Mouse (Mus musculus): Measurements from ENCODE around the gene Ppm1l.
"Not testable (repeated sequence)": the region's sequence is repeated elsewhere in the genome, so short reads cannot be mapped to it uniquely, and the experiment has no call there.

Ppm1l gene

DNA sequence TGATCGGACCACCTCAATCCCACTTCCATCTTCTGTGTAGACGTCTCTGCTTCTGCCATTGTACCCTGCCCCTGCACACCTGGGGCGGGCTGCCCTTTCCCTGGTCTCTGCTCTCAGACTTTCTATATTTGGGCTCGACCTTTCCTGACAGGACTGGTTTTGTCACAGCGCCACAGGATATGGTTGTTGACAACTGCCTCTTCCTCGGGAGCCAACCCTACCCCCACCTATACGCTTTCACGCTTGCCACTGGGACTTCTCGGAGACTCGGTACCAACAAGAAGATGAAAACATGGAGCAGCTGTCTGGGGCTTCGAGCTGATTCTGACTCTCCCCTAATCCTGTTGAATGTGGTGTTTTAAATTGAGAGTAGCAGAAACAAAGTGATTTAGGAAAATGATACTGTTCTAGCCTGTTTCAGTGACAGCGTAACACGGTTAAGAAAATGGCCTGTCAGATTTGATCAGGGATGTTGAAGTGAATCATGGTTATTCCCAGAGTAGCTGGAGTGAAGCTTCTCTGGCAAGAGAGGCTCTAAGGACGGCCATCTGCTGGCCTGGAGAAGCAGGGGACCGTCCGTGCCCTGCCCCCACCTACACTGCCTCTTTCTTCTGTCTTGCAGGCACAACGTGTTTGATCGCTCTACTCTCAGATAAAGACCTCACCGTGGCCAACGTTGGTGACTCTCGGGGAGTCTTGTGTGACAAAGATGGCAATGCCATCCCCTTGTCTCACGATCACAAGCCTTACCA lies 232.2 kb downstream of the Ppm1l start:
- no peak for DNase-seq

DNA sequence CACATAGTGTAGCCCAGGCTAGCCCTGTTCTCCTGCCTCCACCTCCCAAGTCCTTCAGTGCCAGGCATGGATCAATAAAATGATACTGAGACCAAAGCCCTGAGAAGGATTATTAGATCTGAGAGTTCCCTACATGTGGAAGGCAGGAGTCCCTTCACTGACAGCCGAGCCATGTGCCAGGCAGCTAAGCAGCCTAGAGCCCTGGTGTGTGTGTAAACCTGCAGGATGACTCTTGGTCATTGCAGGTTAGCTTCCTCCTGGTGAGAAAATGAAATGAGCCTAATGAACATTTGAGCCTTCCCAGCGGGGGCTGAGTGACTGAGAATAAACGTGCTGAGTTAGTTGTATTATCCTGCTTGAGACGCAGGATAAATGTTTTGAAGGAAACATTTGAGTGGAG lies 232.9 kb downstream of the Ppm1l start:
- DNase-seq = no peak

DNA sequence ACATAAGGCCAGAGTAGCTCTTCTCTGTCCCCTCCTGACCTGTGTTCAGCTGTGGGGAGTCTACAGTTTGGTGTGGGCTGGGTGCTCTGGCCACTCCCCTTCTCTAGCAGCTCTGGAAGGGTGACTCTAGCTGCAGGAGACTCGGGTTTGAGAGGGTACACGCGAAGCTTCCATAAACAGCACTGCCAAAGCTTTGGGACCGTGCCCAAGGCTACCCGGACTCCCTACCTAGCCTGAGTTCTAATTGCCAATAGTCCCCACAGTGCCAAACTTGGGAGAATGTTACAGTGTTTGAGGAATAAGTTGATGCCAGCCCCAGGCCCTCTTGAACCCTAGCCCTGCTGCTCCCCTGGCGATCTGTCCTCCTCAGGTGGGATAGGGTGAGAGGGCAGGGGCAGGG lies 238.8 kb downstream of the Ppm1l start:
- DNase-seq = no peak

DNA sequence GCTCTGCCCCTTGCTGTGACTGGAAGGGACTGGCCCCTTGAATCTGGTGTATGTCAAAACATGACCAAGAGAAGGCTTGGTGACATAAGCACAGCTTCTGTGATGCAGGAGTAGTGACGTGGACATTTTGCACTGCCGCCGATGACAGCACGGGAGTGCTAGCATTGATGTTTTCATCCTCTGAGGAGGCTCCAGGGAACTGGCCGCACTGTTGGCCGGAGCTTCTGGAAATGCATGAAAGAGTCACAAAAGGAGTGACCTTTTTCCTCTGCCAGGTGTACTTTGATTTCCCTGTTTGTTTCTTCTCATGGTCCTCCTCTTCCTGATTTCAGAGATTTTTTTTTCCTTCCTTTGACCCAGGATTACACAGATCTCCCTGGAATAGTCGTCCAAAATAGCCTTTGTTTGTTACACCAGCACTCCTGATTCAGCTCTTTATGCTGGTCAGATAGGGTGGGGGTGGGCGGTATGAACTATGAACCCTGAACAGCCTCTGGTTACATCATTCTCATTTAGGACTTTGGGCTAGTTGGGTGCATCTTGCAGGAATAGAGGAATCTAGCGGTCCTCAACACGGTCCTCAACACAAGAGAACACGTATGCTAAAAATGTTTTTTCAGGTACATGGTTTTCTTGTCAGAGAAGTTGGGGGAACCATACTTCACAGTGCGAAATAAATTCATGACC lies 239.6 kb downstream of the Ppm1l start:
- DNase-seq = peak; percentile 60

DNA sequence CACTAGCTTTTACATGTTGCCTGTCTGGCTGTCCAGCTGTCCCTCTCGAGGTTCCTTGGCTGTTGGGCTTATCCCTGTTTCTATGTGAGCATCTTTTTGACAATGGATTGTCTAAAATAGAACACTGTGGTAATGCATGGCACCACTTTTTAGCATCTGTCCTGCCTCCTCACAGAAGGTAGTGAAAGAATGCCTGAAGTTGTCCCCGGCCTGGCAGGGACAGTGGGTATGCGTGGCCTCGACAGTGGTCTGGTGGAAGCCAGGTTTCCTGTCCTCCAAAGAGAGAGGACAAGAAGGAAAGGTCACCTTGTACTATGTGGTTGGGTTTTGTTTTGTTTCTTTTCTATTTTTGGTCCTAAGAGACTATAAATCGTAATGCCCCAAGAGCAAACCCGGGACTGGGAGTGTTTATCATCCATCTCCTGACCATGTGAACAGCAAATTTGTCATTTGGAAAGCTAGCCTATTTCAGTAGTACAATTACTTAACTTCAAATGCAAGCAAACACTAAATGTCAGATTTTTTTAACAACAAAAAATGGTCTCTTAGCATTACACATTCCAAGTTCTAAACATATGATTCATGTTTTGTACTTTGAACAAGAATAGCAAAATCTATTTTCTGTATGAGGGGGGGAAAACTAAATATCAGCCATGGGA lies 242.8 kb downstream of the Ppm1l start:
- no peak for DNase-seq

DNA sequence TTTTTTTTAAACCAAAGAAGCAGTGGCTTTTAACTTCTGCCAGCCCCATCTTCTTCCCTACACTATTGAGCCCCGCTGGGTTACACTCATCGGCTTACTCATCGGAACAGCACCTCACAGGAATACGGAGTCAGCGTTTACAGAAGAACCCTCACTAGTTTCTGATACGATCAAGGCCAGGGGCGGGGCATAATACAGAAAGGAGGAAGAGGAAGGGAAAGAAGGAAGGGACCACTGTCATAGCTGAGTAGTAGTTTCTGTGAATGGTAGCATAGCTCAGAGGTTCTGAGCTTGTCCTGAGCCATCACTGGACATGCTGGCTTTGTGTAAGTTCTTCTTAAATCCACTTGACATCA lies 243.3 kb downstream of the Ppm1l start:
- no peak for DNase-seq

DNA sequence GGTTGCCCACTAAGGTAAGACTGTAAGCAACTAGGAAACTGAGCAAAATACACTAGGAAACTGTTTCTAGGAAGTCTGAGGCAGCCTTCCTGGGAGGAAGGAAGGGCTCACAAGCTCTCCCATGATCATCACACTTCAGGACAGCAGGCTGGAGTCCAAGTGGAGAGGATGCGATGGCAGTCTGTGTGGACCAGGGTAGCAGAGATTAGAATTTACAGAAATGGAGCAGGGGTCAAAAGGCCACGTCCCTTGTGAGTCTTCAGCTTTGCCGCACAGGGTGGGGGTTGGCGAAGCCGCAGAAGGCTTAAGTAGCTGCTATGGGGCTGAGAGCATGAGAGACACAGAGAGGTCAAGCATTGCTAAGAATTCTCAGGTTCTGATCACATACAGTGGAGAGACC lies 245.0 kb downstream of the Ppm1l start:
- peak; percentile 41 for DNase-seq

DNA sequence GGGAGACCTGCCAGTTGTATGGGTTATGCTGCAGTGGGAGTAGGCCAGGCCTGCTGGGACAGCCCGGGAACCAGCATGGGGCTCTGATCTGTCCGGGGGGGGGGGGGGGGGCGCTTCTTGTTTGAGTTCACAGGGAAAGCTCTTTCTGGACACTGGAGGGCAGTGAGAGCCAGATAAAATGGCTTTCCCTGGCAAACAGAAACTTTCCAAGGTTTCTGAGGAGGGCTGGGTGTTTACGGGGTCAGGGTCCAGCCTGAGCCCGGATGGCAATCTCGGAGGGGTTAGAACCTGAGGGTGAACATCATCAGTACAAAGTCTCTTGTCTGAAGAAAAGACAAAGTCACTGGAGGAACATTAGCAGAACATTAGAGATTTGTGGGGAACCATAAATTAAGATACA lies 246.7 kb downstream of the Ppm1l start:
- DNase-seq = no peak

DNA sequence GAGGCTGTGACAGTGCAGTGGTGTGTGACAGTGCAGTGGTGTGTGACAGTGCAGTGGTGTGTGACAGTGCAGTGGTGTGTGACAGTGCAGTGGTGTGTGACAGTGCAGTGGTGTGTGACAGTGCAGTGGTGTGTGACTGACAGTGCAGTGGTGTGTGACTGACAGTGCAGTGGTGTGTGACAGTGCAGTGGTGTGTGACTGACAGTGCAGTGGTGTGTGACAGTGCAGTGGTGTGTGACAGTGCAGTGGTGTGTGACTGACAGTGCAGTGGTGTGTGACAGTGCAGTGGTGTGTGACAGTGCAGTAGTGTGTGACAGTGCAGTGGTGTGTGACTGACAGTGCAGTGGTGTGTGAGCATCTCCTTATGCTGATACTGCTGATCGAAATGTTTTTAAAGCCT lies 248.9 kb downstream of the Ppm1l start:
- not testable (repeated sequence) for DNase-seq

DNA sequence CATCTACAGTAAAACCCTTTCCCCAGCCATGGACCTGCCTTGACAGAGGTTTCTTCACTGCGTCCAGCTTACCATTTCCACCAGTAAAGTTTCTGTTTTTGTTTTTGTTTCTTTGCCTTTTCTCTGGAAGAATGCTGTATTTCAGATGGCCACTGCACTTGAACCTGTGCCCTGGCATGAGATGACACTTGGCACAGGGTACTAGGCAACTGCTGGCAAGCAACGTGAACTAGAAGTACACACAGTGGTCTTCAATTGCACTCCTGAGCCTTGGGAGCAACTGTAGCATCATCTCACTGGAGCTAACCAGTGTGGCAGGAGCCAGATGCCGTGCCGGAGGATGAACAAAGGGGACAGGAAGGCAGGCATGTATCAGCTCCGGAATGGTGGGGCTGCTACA lies 255.9 kb downstream of the Ppm1l start:
- DNase-seq = no peak

DNA sequence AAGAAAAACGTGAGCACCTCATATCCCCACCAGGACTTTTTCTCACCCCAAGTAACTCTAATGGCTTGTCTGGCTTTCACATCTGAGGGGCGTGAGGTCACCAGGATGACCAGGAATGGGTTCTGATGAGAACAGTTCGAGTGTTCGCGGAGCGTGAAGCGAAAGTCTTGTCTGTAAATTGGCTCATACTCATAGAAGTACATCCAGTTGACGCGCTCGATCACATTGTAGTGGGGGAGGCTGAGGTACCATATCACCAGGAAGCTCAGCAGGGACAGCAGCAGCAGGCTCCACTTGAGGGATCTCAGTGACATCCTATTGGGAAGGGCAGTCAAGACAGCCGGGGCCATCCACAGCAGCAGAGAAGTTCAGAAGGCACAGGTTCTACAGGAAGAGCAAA lies 258.9 kb downstream of the Ppm1l start:
- DNase-seq = no peak

DNA sequence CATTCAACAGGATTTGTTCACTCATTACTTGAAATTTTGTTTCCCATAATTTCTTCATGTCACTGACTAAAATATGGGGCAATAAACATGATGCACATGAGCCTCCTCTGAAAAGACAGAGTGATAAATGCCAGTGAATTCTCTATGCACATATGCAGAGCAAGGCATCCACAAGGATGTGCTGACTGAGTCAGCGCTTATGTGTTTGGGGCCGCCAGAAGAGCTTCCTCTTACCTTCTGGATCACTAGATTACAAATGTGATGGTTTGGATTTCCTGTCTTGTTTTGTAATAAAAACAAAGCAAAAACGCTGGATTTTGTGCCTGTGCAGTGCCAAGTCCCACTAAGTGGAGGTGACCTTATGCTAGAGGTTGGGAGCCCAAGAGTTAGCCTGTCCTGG lies 260.1 kb downstream of the Ppm1l start:
- DNase-seq = no peak

DNA sequence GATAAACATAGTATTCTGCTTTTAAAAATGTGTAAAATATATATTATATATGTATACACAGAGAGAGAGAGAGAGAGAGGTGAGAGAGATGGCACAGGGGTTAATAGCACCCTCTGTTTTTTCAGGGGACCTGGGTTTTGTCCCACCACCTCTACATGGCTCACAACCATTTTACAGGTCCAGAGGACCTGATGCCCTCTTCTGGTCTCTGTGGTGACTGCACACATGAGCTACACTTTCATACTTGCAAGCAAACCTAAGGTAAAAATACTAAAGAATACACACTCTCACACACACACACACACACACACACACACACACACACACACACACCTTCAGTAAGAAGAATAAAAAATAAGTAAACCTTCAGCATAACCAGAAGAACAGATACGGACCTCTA lies 262.1 kb downstream of the Ppm1l start:
- DNase-seq = no peak

DNA sequence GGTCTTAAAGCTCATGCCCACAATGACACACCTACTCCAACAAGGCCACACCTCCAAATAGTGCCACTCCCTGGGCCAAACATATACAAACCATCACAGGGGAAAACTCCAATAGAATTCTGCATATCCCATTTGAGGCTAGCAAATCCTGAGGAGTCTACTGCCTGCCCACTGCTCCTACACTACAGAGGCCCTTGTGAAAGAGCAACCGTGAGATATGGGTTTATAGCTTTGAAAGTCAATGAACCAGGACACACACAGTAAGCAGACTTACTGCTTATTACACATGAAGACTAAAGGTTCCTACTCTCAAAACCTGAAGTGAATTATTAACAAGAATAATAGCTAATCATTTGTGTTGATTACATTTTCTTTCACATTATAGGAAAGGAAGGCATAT lies 267.1 kb downstream of the Ppm1l start:
- no peak for DNase-seq

DNA sequence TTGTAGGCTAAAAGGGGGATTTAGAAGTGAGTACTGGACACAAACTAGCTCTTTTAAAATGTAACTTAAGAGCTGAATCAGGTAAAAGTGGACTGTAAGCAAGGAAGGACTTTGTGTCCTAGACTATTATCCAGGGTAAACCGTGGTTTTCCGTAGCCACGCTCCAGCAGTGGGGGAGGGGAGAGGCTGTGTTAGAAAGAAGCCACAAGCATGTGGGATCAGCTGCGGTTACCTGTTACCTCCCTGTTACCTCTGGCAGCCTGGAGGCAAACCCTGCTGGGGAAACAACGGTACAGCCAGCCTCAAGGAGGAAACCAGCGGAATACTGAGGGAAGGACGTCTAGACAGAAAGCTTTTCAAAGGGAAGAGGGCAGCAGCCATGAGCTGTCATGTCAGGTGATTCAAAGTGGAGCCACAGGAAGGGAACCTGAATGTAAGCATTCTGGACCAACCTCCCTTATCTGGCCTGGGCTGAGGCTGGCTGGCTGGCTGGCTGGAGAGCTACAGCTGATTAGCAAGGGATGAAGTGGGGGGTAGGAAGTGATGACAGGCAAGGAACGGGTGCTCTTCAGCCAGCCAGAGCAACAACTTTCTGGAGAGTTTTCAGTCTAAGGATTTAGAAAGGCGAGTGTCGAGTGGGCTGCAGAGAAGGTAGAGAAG lies 271.6 kb downstream of the Ppm1l start:
- peak; percentile 84 for DNase-seq

DNA sequence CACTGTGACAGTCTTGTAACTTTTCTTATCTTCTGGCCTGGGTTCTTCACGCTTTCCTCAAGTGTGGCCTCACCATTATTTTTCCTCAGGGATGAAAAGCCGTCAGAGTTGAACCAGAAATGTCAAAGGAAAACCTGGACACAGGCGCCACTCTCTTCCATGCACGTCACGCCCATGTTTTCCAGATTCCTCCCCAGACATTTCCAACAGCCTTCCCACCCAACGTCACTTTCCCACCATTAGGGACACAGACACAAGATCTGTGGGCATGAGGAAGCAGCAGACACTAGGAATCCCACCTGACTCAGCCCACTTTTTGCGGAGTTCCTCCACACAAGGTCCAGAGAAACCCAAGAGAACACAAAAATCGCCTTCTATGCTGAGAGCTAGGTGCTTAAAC lies 276.8 kb downstream of the Ppm1l start:
- DNase-seq = no peak

DNA sequence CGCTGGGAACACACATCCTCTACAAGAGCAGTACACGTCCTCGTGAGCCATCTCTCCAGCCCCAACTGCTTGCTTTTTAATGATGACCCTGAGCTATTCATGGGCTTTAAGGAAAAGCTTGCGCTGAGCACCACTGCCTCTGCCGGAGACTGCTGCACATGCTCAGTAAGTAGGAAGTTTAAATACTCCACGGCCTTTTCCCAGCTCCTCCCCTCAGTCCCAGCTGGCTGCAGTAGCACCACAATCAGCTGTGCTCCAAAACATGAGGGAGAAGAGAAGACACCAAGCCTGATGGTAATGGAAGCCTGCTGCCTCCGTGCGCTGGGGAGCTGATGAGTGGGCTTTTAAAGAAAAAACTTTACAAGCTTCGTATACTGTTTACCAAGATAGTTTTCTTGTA lies 277.4 kb downstream of the Ppm1l start:
- no peak for DNase-seq

DNA sequence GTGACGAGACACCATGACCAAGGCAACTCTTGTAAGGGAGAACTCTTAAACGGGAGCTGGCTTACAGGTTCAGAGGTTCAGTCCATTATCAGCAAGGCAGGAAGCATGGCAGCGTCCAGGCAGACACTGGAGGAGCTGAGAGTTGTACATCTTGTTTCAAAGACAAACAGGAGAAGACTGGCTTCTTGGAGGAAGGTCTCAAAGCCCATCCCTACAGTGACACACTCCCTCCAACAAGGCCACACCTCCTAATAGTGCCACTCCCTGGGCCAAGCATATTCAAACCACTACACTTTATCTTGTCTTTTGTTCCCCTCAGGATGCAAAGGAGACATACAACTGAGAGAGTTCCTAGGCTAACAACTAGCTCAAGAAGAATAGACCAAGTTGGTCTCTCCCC lies 279.5 kb downstream of the Ppm1l start:
- no peak for DNase-seq

DNA sequence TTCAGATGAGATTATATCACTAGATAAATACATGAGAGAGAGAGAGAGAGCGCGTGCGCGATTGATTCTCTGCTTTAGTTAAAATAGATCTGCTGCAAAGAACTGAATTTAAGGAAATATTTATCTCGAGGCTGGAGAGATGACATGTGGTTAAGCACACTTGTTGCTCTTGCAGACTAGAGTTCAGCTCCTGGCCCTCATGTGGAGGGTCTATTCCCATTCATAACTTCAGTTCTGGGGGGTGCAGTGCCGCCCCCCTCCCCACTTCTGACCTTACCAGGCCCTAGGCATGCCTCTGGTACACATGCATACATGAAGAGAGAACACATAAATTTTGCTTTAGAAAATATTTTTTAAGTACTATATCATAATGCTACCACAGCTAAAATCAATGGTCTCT lies 280.6 kb downstream of the Ppm1l start:
- no peak for DNase-seq

DNA sequence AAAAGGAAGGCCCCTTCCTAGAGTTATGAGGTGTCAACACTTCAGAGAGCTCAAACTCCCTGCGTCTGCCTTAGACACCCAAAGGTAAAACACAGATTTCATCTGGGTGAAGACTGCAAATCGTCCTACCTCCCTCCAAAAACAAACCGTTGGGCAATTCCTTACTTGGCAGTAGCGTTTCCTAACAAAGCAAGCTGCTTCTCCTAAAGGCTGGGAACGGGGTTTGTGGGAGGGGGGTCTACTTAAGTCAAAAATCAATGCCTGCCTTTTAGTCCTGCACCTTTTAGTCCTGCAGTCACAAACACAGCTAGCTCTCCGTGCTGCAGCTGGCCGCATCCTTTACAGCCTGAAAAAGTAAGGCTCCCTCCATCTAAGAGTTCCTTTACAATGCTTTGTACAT lies 281.2 kb downstream of the Ppm1l start:
- no peak for DNase-seq

DNA sequence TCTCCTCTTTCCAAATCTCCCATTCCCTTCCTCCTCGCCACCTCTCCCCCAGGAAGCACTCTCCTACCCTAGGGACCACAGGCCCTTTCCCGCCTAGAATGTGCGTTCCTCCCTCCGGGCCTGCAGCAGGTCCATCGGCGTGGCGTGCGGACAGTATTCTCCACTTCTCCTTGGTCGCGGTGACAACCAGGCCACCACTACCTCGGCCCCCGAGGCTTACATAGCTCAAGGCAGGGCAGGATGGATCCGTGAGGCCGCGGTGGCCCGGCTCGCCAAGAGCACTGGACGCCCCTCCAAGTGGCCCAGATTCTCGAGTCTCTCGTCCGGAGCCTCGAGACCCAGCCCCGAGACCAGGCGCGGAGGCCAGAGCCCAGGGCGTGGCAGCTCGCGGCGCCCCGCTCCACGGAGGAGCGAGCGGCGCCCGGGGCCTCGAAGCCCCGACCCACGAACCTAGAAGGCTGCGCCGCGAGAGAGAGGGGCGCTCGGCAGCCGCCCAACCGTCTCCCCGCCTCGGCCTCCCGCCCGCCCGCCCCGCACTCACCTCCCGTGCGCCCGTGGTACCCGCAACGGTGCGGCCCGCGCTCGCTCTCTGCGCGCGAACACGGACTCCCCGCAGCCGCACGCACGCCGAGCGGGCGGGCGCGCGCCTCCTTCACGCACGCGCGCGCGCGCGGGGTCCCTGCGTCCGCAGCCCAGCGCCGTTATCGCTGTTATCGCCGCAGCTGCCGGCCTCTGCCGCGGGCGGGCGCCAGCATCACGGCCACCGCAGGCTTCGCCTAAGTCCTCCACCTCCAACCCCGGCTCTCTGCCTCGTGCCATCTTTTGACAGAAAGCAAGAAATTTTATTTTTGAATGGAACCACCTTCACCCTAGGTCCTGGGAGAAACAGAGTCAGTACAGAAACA lies 281.9 kb downstream of the Ppm1l start, which contains the start of gene B3galnt1:
TSS of gene B3galnt1 (minus strand) at position 700 of the 905 bp plus-strand sequence.
- DNase-seq = peak; percentile 37

DNA sequence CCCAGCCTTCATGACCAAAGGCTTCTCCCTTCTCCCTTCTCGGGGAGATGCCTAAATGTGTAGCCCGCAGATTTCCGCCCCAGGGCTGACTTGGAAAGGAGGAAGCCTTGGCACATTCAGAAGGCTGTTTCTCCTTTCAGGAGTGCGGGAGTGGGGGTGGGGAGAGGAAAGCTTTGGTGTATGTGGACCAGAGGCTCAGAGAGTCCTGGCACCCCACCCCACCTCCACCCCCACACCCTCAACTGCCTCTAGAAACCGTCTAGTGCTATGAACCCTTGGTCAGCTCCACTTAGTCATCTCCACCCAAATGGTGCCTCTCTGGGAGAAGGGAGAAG lies 282.5 kb downstream of the Ppm1l start:
- DNase-seq = no peak

DNA sequence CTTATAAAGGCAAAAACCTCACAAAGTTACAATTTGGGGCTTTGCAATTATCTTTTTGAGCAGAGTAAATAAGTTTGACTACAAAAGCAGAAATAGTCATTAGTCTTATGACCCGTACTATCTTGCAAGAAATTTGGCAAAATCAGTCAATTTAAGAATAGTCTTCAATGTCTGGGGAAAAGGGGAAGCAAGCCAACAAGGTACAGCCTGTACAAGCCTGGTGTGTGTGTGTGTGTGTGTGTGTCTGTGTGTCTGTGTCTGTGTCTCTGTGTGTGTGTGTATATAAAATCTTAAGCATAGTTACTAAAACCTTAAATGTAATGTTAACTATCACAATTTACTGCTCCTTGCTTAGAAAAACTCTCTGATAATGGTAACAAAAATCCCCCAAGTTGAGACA lies 290.3 kb downstream of the Ppm1l start:
- no peak for DNase-seq

Measured in kidney, adult 11 months (tissue).